In the genomic region with DNA sequence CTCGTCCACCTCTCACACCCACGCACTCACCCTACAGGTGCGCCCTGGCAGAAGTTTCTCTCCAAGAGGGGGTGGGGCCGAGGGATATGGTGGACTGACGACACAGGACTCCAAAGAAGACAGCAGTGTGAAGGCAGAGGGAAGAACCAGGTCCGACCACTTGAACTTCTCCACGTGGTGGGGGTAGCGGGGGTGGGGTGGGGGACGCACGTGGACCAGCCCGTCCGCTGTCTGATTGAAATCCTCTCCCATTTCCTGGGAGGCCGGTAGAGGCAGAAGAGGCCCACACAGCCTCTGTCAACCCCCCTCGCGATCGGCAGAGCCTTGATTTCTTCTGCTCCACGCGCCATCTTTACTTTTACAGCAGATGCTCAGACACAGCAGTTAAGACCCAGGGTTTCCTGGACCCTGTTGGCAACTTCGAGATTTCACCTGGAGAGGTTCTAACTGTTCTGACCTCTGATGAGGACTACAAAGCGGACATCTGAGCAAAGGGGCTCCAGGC, we compare ENCODE assay signal across 9 mouse cellular contexts. TPM values are rescaled to one million over a fixed set of nuclear protein-coding genes. Genes with fewer than 3 reads are reported as not detected.
A peak's percentile ranks its signal among the peaks of the same experiment; 100 is the strongest.
DNase-seq lines count a peak whose midpoint lies in the region; ATAC-seq and TF ChIP-seq lines count a peak whose summit lies in the region.
"Had no signal": no experiment of that assay in that cellular context is flagged by ENCODE, and none has a peak within 500 bp of the region (broad histone marks: within the 10 kb centered on the region; RNA-seq: fewer than 3 reads in every experiment).

No protein-coding gene starts in this region.

- DNase-seq in heart, postnatal 36 days: no peak
- peak; percentile 58 to 62 for DNase-seq in spleen, adult 18-20 months
- DNase-seq in layer of hippocampus, postnatal 14 days (ENCODE audit: low spot score in 2 of 2): no peak
- DNase-seq in urinary bladder, adult 2 months (ENCODE audit: low spot score): no peak

- H3K4me2 ChIP-seq in heart, embryonic 11.5 days: peak overlapping the region; percentile 22; the same call in 1 of the 2 replicates
- H3K4me2 ChIP-seq in intestine, embryonic 16.5 days (ENCODE audit: low read depth, low read length): no peak overlapping the region

- H3K36me3 ChIP-seq in heart, embryonic 11.5 days (ENCODE audit: control insufficient read depth, insufficient read depth, low read length): no peaks in the 10 kb centered on the region
- no peaks in the 10 kb centered on the region for H3K36me3 ChIP-seq in E14TG2a.4 (ENCODE audit: insufficient read depth, low read length)
- H3K36me3 ChIP-seq in intestine, embryonic 16.5 days (ENCODE audit: control insufficient read depth, insufficient read depth, low read length): no peaks in the 10 kb centered on the region

- no peak overlapping the region for H3K9ac ChIP-seq in heart, embryonic 11.5 days (ENCODE audit: low read depth, low read length)
- no peak overlapping the region for H3K9ac ChIP-seq in intestine, embryonic 16.5 days (ENCODE audit: low read depth, low read length)

- H3K27ac ChIP-seq in heart, embryonic 11.5 days (ENCODE audit: low read depth, low read length): no peak overlapping the region
- no peak overlapping the region for H3K27ac ChIP-seq in intestine, embryonic 16.5 days (ENCODE audit: low read length)

- intact Hi-C loops in heart, postnatal 36 days (cut with DNase I): no loop called here

- 60% methylated on average over 20 of the region's 20 CpGs for WGBS in heart, embryonic 11.5 days (ENCODE audit: insufficient replicate concordance)
- WGBS in intestine, embryonic 16.5 days: 52% methylated on average over 20 of the region's 20 CpGs

- H3K4me3 ChIP-seq in heart, embryonic 11.5 days (ENCODE audit: low read depth, low read length): no peak overlapping the region
- H3K4me3 ChIP-seq in E14TG2a.4 (replicated peaks; ENCODE audit: low read length): peak overlapping the region; percentile 51
- H3K4me3 ChIP-seq in intestine, embryonic 16.5 days (ENCODE audit: low read length): no peak overlapping the region

- no peaks in the 10 kb centered on the region for H3K27me3 ChIP-seq in heart, embryonic 11.5 days (ENCODE audit: control insufficient read depth, insufficient read depth, low read length)
- H3K27me3 ChIP-seq in E14TG2a.4 (ENCODE audit: insufficient read depth, low read length): no peaks in the 10 kb centered on the region
- H3K27me3 ChIP-seq in intestine, embryonic 16.5 days (replicated peaks; ENCODE audit: control insufficient read depth, insufficient read depth, low read length): no peaks in the 10 kb centered on the region

- H3K4me1 ChIP-seq in heart, embryonic 11.5 days (ENCODE audit: control insufficient read depth, insufficient read depth, low read length): no peaks in the 10 kb centered on the region
- H3K4me1 ChIP-seq in E14TG2a.4 (replicated peaks; ENCODE audit: low read depth, low read length): peaks cover 32% of the 10 kb centered on the region
- no peaks in the 10 kb centered on the region for H3K4me1 ChIP-seq in intestine, embryonic 16.5 days (ENCODE audit: control insufficient read depth, insufficient read depth, low read length)

- H3K9me3 ChIP-seq in heart, embryonic 11.5 days (replicated peaks; ENCODE audit: control insufficient read depth, low read length): no peaks in the 10 kb centered on the region
- peaks cover 3% of the 10 kb centered on the region; the same call in 1 of the 2 replicates for H3K9me3 ChIP-seq in E14TG2a.4 (ENCODE audit: low read length)
- H3K9me3 ChIP-seq in intestine, embryonic 16.5 days (ENCODE audit: control insufficient read depth, low read length): no peaks in the 10 kb centered on the region

- no peak for TF ChIP-seq CTCF in E14TG2a.4 (conservative IDR thresholded peaks at IDR 0.05; ENCODE audit: low read length)

- ATAC-seq in heart, embryonic 11.5 days (replicated peaks; ENCODE audit: insufficient number of reproducible peaks, low FRiP score, low TSS enrichment): no peak
- ATAC-seq in intestine, embryonic 16.5 days: 0 out of 2 replicates have a peak, but pooled peaks have one; percentile 52
- ATAC-seq in megakaryocyte-erythroid progenitor cell, adult 5-6 weeks (replicated peaks; ENCODE audit: low FRiP score, low TSS enrichment, poor library complexity, severe bottlenecking): no peak
- ATAC-seq: hindbrain, embryonic 16.5 days had no signal

RNA-seq across cellular contexts. Expression of a gene that starts 18.8 kb away (rescaled TPM):
- polyA plus RNA-seq in heart, embryonic 11.5 days (2014; fragmentation: Nextera tagmentation; extraction: Ambion mirVana): 16.1 and 24.5 TPM in 2 replicates
- total RNA-seq in heart, postnatal 36 days (2021): 10 to 100 TPM in 1 of 2 experiments, 1 to 10 TPM in 1; 10.0 to 13.5 TPM
- 7.2 and 8.1 TPM in 2 replicates for polyA plus RNA-seq in intestine, embryonic 16.5 days (2015; fragmentation: Nextera tagmentation; extraction: Ambion mirVana)
- total RNA-seq in megakaryocyte-erythroid progenitor cell, adult 5-6 weeks (2014; fragmentation: Nextera tagmentation): 2.1 TPM in 1 of 2 replicates, not detected in the other
- total RNA-seq in megakaryocyte-erythroid progenitor cell, adult 5-6 weeks (2017): 0.80 and 20.1 TPM in 2 replicates
- 10 to 100 TPM; 58.8 to 60.5 TPM for total RNA-seq in layer of hippocampus, postnatal 14 days (2021)
- 12.6 and 28.4 TPM in 2 replicates for polyA plus RNA-seq in urinary bladder, adult 2 months (2012; rRNA removed)

RNA-seq across cellular contexts. Expression of a gene that starts 53.7 kb away (rescaled TPM):
- 19.9 and 21.6 TPM in 2 replicates for polyA plus RNA-seq in heart, embryonic 11.5 days (2014; fragmentation: Nextera tagmentation; extraction: Ambion mirVana)
- 10 to 100 TPM; 24.7 to 27.9 TPM for total RNA-seq in heart, postnatal 36 days (2021)
- 19.0 and 21.4 TPM in 2 replicates for polyA plus RNA-seq in intestine, embryonic 16.5 days (2015; fragmentation: Nextera tagmentation; extraction: Ambion mirVana)
- total RNA-seq in megakaryocyte-erythroid progenitor cell, adult 5-6 weeks (2014; fragmentation: Nextera tagmentation): 46.2 and 48.6 TPM in 2 replicates
- 20.5 and 28.3 TPM in 2 replicates for total RNA-seq in megakaryocyte-erythroid progenitor cell, adult 5-6 weeks (2017)
- total RNA-seq in layer of hippocampus, postnatal 14 days (2021): 10 to 100 TPM; 29.9 to 33.3 TPM
- 35.8 and 40.0 TPM in 2 replicates for polyA plus RNA-seq in urinary bladder, adult 2 months (2012; rRNA removed)

Comparison
In these comparisons a context has a peak if more than half of its experiments do, and no peak if none do; other contexts are left out.
1. DNase-seq: peak in spleen, adult 18-20 months (2 of 2); none in heart, postnatal 36 days (0 of 2), layer of hippocampus, postnatal 14 days (0 of 2) and urinary bladder, adult 2 months (single experiment).